Mouse (Mus musculus): ENCODE data around the gene Cdrt4. TPM values are rescaled to one million over a fixed set of nuclear protein-coding genes. Genes with fewer than 3 reads are reported as not detected.

Gene Cdrt4
- polyA plus RNA-seq, 1 experiment from 2014 or later: not detected

- Histone ChIP-seq H3K27me3 (no peaks in the 10 kb centered on the region), H3K27ac (replicated peaks) (no peak overlapping the region), H3K36me3 (no peaks in the 10 kb centered on the region), H3K4me3 (no peak overlapping the region), H3K9ac (replicated peaks) (no peak overlapping the region), H3K4me2 (replicated peaks) (no peak overlapping the region), H3K9me3 (no peaks in the 10 kb centered on the region), H3K4me1 (peaks cover 19% of the 10 kb centered on the region)
- ATAC-seq (replicated peaks): no peak
- 72% methylated on average over 3 of the region's 3 CpGs for WGBS
Observed at GRCm38 (mm10) chr11:62984365-62984764, 33.4 kb downstream of the Cdrt4 start.

GRCm38 (mm10) chr11:62985075-62985474, 34.1 kb downstream of the Cdrt4 start:
- H3K9ac ChIP-seq (replicated peaks): no peak overlapping the region
- no peaks in the 10 kb centered on the region for H3K36me3 ChIP-seq
- H3K4me1 ChIP-seq: peaks cover 19% of the 10 kb centered on the region
- no peak for ATAC-seq (replicated peaks)
- H3K4me3 ChIP-seq: no peak overlapping the region
- no peak overlapping the region for H3K27ac ChIP-seq (replicated peaks)
- 81% methylated on average over 3 of the region's 3 CpGs for WGBS
- no peaks in the 10 kb centered on the region for H3K27me3 ChIP-seq
- H3K4me2 ChIP-seq (replicated peaks): no peak overlapping the region
- H3K9me3 ChIP-seq: no peaks in the 10 kb centered on the region

- Histone ChIP-seq H3K36me3 (no peaks in the 10 kb centered on the region), H3K4me1 (peaks cover 19% of the 10 kb centered on the region), H3K4me3 (no peak overlapping the region), H3K9ac (replicated peaks) (no peak overlapping the region), H3K27ac (replicated peaks) (no peak overlapping the region), H3K4me2 (replicated peaks) (no peak overlapping the region), H3K27me3 (no peaks in the 10 kb centered on the region), H3K9me3 (no peaks in the 10 kb centered on the region)
- WGBS: 74% methylated on average over 4 of the region's 4 CpGs
- ATAC-seq (replicated peaks): no peak
Observed at GRCm38 (mm10) chr11:62986578-62986977, 35.6 kb downstream of the Cdrt4 start.

GRCm38 (mm10) chr11:62990150-62990685, 39.2 kb downstream of the Cdrt4 start:
- no peak for ATAC-seq (replicated peaks)
- Histone ChIP-seq H3K27ac (replicated peaks) (no peak overlapping the region), H3K27me3 (no peaks in the 10 kb centered on the region), H3K9me3 (no peaks in the 10 kb centered on the region), H3K36me3 (no peaks in the 10 kb centered on the region), H3K4me2 (replicated peaks) (no peak overlapping the region), H3K9ac (replicated peaks) (no peak overlapping the region), H3K4me3 (no peak overlapping the region), H3K4me1 (no peaks in the 10 kb centered on the region)
- 96% methylated on average over 3 of the region's 3 CpGs for WGBS

GRCm38 (mm10) chr11:62990811-62991210, 39.8 kb downstream of the Cdrt4 start:
- no peaks in the 10 kb centered on the region for H3K27me3 ChIP-seq
- no peaks in the 10 kb centered on the region for H3K9me3 ChIP-seq
- 82% methylated on average over 5 of the region's 5 CpGs for WGBS
- H3K27ac ChIP-seq (replicated peaks): no peak overlapping the region
- no peak overlapping the region for H3K4me2 ChIP-seq (replicated peaks)
- no peaks in the 10 kb centered on the region for H3K4me1 ChIP-seq
- H3K9ac ChIP-seq (replicated peaks): no peak overlapping the region
- no peak for ATAC-seq (replicated peaks)
- H3K4me3 ChIP-seq: no peak overlapping the region
- H3K36me3 ChIP-seq: no peaks in the 10 kb centered on the region

GRCm38 (mm10) chr11:62992545-62993242, 41.7 kb downstream of the Cdrt4 start:
- Histone ChIP-seq H3K27ac (replicated peaks) (no peak overlapping the region), H3K36me3 (no peaks in the 10 kb centered on the region)
- WGBS: 93% methylated on average over 13 of the region's 13 CpGs

GRCm38 (mm10) chr11:62995066-62995754, 44.2 kb downstream of the Cdrt4 start:
- no peak overlapping the region for H3K9ac ChIP-seq (replicated peaks)
- ATAC-seq (replicated peaks): no peak
- WGBS: 91% methylated on average over 9 of the region's 9 CpGs

More at GRCm38 (mm10) chr11:62992545-62993242, 41.7 kb downstream of the Cdrt4 start:
- H3K9me3 ChIP-seq: no peaks in the 10 kb centered on the region
- no peak for ATAC-seq (replicated peaks)
- no peak overlapping the region for H3K9ac ChIP-seq (replicated peaks)
- no peaks in the 10 kb centered on the region for H3K27me3 ChIP-seq
- H3K4me1 ChIP-seq: peaks cover 6% of the 10 kb centered on the region; the same call in 1 of the 2 replicates
- H3K4me2 ChIP-seq (replicated peaks): no peak overlapping the region
- H3K4me3 ChIP-seq: no peak overlapping the region

GRCm38 (mm10) chr11:62995755-62996521, 44.9 kb downstream of the Cdrt4 start:
- Histone ChIP-seq H3K27ac (replicated peaks) (no peak overlapping the region), H3K36me3 (no peaks in the 10 kb centered on the region), H3K9ac (replicated peaks) (no peak overlapping the region), H3K9me3 (no peaks in the 10 kb centered on the region), H3K4me2 (replicated peaks) (no peak overlapping the region), H3K4me1 (peaks cover 11% of the 10 kb centered on the region; the same call in 1 of the 2 replicates), H3K4me3 (no peak overlapping the region), H3K27me3 (no peaks in the 10 kb centered on the region)
- WGBS: 82% methylated on average over 5 of the region's 5 CpGs
- no peak for ATAC-seq (replicated peaks)

More at GRCm38 (mm10) chr11:62995066-62995754, 44.2 kb downstream of the Cdrt4 start:
- no peak overlapping the region for H3K4me2 ChIP-seq (replicated peaks)
- H3K27ac ChIP-seq (replicated peaks): no peak overlapping the region
- H3K27me3 ChIP-seq: no peaks in the 10 kb centered on the region
- no peaks in the 10 kb centered on the region for H3K9me3 ChIP-seq
- H3K36me3 ChIP-seq: no peaks in the 10 kb centered on the region
- no peak overlapping the region for H3K4me3 ChIP-seq
- H3K4me1 ChIP-seq: peaks cover 11% of the 10 kb centered on the region; the same call in 1 of the 2 replicates

GRCm38 (mm10) chr11:62996522-62996898, 45.5 kb downstream of the Cdrt4 start:
- H3K9ac ChIP-seq (replicated peaks): no peak overlapping the region
- H3K9me3 ChIP-seq: no peaks in the 10 kb centered on the region
- H3K4me3 ChIP-seq: no peak overlapping the region
- H3K36me3 ChIP-seq: no peaks in the 10 kb centered on the region
- ATAC-seq (replicated peaks): no peak
- H3K4me2 ChIP-seq (replicated peaks): no peak overlapping the region
- H3K27ac ChIP-seq (replicated peaks): no peak overlapping the region
- H3K27me3 ChIP-seq: no peaks in the 10 kb centered on the region
- WGBS: 91% methylated on average over 4 of the region's 4 CpGs
- H3K4me1 ChIP-seq: peaks cover 11% of the 10 kb centered on the region; the same call in 1 of the 2 replicates

GRCm38 (mm10) chr11:62997039-62997717, 46.2 kb downstream of the Cdrt4 start:
- peak overlapping the region; percentile 64; the same call in 1 of the 2 replicates for H3K27ac ChIP-seq (replicated peaks)
- WGBS: 75% methylated on average over 5 of the region's 5 CpGs
- no peak for ATAC-seq (replicated peaks)

GRCm38 (mm10) chr11:62997718-62998281, 46.8 kb downstream of the Cdrt4 start:
- H3K9me3 ChIP-seq: no peaks in the 10 kb centered on the region
- ATAC-seq (replicated peaks): peak; percentile 91
- H3K9ac ChIP-seq (replicated peaks): no peak overlapping the region
- peak overlapping the region; percentile 64 for H3K27ac ChIP-seq (replicated peaks)
- no peaks in the 10 kb centered on the region for H3K36me3 ChIP-seq
- no peak overlapping the region for H3K4me3 ChIP-seq
- H3K27me3 ChIP-seq: no peaks in the 10 kb centered on the region
- peaks cover 11% of the 10 kb centered on the region; the same call in 1 of the 2 replicates for H3K4me1 ChIP-seq
- WGBS: 14% methylated on average over 11 of the region's 11 CpGs
- H3K4me2 ChIP-seq (replicated peaks): no peak overlapping the region

More at GRCm38 (mm10) chr11:62997039-62997717, 46.2 kb downstream of the Cdrt4 start:
- no peaks in the 10 kb centered on the region for H3K9me3 ChIP-seq
- H3K4me1 ChIP-seq: peaks cover 11% of the 10 kb centered on the region; the same call in 1 of the 2 replicates
- no peaks in the 10 kb centered on the region for H3K27me3 ChIP-seq
- H3K9ac ChIP-seq (replicated peaks): no peak overlapping the region
- H3K36me3 ChIP-seq: no peaks in the 10 kb centered on the region
- no peak overlapping the region for H3K4me2 ChIP-seq (replicated peaks)
- H3K4me3 ChIP-seq: no peak overlapping the region

All from forebrain, embryonic 15.5 days (tissue).